Mouse (Mus musculus) adipose tissue, adult 10 weeks (tissue): ENCODE results near the gene Glb1l2. TPM values are rescaled to one million over a fixed set of nuclear protein-coding genes. Genes with fewer than 3 reads are reported as not detected.

Source experiments
- polyA plus RNA-seq: library from polyadenylated mRNA; stranded (reverse); fragments of 350-450 nt; fragmentation: Illumina TruSeq; extraction: RNeasy Lipid Tissue Mini Kit (QIAGEN cat#74804); gene quantifications from one replicate; pipeline ENCODE4 v1.2.3, GENCODE M21; 2014; ENCODE audit warnings: low read depth, low replicate concordance

Glb1l2 gene
- 673 TPM for polyA plus RNA-seq

DNA sequence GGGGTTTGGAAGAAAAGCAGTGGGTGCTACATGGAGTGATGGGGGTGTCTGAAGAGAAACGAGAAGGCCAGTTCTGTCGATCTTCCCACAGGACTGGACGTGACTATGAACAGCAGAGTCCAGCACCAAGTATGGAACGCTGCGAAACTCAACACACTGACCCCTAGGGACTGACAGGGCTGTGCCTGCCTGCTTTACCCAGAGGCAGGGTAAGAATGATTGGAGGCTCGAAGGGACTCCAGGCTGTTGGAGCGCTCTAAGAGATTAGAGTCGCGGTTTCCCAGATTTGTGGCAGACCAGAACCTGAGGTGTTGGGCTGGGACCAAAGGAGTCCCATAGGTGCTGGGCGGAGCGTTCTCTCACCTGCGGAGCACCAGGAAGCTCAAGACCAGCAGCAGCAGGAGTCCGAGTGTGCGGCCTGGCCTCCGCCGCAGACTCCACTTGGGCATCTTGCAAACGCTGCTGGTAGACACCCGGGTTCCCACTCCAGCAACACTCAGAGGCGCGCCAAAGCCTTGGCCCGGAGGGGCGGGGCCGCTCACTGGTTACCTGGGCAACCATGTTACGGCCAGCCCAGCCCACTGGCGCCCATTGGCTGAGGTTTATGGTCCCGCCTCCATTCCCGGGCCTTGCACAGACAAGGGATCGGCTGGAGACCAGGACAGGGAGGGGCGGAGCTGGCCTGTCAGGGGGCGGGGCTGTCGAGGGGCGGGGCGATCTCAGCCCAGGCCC is at the start of gene Glb1l2:
Gene Glb1l2, minus strand, starts transcription at position 534 of the 732 bp plus-strand sequence.

DNA sequence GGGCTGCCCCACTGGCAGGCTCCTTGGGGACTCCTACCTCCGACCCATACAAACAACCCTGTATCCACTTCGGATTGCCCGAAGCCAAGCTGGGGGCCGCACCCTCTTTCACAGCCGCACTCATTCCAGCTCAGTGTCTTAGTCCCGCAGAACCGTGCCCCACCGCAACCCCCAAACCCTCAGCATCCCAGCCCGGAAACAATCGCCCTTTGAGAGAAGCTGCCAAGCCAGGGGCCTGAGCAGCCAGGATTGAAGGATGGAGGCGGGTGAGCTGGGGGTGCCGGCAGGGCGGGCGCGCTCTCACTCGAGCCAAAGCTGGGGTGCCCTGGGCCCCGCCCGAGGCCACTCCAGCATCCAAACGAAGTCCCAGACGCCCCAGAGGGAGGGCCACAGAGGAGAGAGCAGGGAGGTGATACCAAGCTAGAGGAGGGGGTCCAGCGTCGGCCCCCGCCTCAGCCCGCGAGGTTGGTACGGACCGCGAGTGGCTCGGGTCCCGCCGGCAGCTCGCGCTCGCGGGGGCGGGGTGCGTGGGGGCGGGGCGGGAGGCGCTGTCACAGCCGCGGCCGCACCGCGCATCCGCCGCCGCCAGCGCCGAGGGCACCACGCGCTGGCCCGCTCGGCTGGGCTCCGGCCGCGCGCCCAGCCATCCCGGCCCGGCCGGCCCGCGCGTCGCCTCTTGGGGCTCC is 72.9 kb downstream of the Glb1l2 start, which contains the start of gene B3gat1:
Gene B3gat1, plus strand, starts transcription at position 523 of the 686 bp plus-strand sequence.

Other genes starting within 250 kb of the Glb1l2 start
- gene B3gat1, start 72.7 kb downstream of the Glb1l2 start, polyA plus RNA-seq: not detected
- 98.2 TPM for gene Glb1l3, start 54.4 kb upstream of the Glb1l2 start, polyA plus RNA-seq
- gene Gm1110, start 116.6 kb upstream of the Glb1l2 start, polyA plus RNA-seq: 690 TPM
- 80.5 TPM for gene Acad8, start 193.1 kb upstream of the Glb1l2 start, polyA plus RNA-seq
- gene Thyn1, start 193.2 kb upstream of the Glb1l2 start, polyA plus RNA-seq: 65.3 TPM
- gene Vps26b, start 223.6 kb upstream of the Glb1l2 start, polyA plus RNA-seq: 38.6 TPM
- gene Ncapd3, start 223.7 kb upstream of the Glb1l2 start, polyA plus RNA-seq: 16.5 TPM